Mouse (Mus musculus): ENCODE data around the gene Orai1.

The Orai1 gene

GRCm38 (mm10) chr5:122997205-122998204 is 17.4 kb upstream of the Orai1 start:
- no peak for DNase-seq (ENCODE audit: low spot score)

DNA sequence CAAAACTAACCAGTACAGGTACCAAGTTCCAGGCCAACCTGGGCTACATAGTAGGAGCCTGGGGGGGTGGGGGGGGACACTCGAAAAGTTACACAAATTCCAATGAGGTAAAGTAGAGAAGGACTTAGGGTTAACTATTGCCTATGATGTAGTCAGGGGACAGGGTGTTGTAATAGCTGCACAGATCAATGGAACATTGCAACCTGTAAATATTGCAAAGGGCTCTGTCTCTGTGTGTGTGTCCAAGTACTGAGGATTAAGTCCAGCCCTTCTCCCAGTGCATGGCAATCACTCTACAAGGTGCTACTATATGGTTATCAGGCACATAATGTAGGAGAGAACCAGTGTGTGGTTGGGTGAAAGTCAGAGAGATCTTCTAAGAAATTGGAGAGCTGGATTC is 14.0 kb upstream of the Orai1 start:
- no peak for DNase-seq (ENCODE audit: low spot score)

- DNase-seq (ENCODE audit: low spot score): no peak
Measured at GRCm38 (mm10) chr5:123005716-123006592, 8.9 kb upstream of the Orai1 start.

DNA sequence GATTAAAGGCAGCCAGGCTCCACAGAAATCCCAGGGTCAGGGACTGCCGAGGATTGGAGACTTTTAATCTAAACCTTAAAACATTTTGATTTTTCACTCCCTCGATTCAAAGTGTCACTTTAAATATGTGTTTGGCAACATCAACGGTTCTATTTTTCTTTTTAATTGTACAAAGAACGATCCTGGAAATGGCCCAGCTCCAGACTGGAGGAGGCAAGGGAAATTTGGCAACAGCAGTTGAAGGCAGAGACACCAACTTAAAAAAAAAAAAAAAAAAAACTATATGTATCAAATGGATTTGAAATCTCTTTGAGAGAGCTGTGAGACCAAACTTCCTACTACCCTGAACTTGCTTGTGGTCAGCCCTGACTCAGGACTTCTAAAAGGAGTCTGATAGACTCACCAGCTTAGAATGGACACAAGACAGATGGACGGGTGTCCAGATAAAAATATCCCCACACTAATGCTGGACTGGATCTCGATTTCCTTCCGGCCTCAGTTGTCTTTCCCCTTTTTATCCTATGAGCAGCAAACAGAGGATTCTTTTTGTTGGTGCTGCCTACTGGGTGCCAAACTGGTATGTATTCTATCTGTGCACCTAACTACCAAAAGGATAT is 5.9 kb upstream of the Orai1 start:
- DNase-seq (ENCODE audit: low spot score): no peak

DNA sequence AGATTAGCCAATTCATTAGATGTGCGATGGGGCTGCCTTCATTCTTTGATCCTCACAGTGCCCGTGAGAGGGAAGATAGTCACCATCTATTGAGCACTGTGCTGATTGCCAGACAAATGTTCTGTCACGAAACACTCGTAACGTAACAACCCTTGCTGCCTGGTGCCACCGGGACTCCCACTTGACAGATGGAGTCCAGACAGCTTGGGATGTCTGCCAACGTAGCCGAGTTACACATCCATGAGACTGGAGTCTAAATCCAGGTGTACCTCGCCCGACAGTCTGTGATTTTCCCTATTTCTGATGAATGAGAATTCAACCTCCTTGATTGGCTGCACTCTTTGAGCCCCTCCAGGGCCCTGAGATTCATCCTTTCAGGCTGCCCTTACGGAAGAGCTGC is 5.0 kb upstream of the Orai1 start:
- DNase-seq (ENCODE audit: low spot score): no peak

DNA sequence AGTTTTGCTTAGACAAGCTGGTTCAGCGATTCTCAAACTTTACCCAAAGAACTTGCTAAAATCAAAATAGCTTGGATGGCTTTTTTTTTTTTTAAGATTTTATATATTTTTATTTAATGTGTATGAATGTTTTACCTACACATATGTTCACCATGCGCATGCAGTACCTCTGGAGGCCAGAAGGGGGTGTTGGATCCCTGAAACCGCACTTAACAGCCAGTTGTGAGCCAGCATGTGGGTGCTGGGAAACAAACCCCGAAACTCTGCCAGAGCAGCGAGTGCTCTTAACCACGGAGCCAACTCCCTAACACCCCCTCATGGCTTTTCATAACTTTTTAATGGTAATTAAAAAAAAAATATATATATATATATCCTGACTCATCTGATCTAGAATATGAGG is 4.1 kb upstream of the Orai1 start:
- DNase-seq (ENCODE audit: low spot score): no peak

GRCm38 (mm10) chr5:123011705-123012104 is 3.2 kb upstream of the Orai1 start:
- DNase-seq (ENCODE audit: low spot score): no peak

DNA sequence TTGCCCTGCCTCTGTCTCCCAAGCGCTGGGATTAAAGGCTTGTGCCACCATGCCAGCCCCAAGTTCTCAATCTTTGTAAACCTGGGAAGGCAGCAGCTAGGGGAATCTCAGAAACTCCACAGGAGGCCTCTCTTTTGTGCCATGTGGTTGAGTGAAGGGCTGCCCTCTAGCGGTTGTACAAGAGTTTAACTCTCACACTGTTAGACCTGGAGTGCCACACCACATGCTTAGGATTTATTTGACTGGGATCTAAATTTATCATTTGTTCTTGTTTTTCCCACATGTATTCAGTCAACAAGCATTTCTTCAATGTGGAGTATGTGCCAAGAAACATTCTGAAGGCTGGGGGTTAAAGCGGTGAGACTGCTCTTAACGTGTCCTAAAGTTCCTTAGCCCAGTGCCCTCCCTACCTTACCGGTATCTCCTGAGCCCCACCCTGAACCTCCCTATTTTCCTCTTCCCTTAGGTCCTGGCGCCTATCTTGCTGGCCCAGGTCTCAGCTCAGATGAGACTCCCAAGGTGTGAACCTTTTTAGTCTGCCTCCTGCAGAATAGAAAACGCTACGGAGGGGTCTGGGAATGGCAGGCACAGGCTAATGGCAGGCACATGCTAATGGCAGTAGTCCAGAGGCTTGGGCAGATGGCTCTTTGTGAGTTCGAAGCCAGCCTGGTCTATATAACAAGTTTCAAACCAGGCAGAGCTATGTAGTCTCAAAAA is 1.1 kb upstream of the Orai1 start:
- DNase-seq (ENCODE audit: low spot score): peak; percentile 81

DNA sequence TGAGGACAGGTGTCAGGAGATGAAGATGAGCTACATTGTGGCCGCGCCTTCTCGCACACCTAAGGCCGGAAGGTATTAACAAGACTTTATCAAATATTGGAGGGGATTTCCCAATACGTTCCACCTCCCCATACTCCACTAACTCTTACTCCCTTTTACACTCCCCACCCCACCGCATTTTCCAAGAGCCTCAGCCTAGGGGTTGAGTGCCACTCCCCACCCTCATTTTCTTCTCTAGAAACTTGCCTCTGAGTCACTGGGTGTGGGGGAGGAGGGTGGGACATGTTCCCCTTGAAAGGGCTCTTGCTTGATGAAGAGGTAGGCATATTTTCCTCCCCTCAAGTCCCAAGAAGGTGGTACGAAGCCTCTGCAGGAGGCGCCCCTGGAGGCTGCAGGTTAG is 1.0 kb downstream of the Orai1 start:
- DNase-seq (ENCODE audit: low spot score): peak; percentile 48

DNA sequence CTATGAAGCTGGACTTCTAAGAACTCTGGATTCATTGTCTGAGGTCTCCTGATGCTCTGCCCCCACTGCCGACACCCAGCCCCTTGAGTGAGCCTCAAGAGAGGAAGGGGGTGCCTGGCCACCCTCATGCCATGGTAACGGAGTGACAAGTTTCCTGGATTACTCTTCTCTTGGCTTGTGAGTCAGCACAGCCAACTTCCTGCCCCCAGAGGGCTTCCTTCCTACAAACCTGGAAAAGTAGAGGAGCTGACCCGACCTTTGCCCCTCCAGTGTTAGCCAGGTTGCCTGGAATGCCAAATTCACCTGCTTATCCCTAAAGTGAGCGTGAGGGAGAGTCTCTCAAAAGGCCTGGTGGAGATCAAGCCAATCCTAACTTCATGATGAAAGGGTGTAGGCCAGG is 2.6 kb downstream of the Orai1 start:
- peak; percentile 38 for DNase-seq (ENCODE audit: low spot score)

DNA sequence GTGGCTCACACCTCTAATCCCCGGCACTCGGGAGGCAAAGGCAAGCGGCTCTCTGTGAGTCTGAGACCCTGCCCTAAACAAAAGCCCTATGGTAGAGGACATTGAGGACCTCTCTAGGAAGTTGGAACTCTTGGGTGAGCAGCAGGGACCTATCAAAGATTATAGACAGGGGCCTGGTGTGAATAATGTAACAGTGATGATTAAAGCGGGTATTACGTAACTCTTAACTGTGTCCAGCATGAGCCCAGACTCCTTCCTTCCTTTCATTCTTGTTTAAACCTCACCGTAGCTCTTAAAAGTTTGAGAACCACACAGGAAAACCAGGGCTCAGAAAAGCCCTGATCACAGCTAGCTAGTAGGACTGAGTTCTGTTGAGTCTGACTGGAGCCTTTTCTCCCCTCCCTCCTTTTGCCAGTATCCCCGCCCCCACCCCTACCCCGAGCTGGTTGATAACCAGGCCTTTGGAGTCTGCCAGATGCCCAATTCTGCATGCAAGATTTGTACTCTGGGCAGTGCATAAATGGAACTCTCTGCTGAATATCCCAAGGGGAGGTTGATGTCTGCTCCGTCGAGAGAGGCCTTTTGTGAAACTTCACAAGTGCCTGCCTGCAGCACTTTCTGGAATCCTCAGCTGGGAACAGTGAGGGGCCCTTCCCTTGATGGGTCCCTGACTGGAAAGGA is 4.6 kb downstream of the Orai1 start:
- peak; percentile 40 for DNase-seq (ENCODE audit: low spot score)

DNA sequence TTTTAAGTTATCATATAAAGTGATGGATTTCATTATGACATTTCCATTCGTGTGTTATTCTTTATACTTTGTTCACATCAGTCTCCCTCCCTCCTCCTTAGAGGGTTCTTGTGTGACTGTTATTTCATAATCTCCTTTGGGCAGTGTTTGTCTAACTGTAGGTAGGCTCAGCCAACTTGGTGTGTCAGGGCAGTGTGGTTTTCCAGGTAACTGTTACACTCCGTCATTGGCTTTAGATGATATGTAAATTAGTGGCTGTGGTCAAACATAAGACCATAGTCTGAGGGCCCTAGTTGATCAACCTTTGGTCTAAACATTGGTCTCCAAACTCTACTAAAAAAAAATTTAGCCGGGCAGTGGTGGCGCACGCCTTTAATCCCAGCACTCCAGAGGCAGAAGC is 5.6 kb downstream of the Orai1 start:
- no peak for DNase-seq (ENCODE audit: low spot score)

- no peak for DNase-seq (ENCODE audit: low spot score)
Measured at GRCm38 (mm10) chr5:123021438-123021837, 6.6 kb downstream of the Orai1 start.

- peak; percentile 66 for DNase-seq (ENCODE audit: low spot score)
Measured at GRCm38 (mm10) chr5:123023049-123023448, 8.2 kb downstream of the Orai1 start.

GRCm38 (mm10) chr5:123024312-123024711 is 9.4 kb downstream of the Orai1 start:
- DNase-seq (ENCODE audit: low spot score): no peak

GRCm38 (mm10) chr5:123024965-123025573 is 10.2 kb downstream of the Orai1 start:
- DNase-seq (ENCODE audit: low spot score): peak; percentile 48

DNA sequence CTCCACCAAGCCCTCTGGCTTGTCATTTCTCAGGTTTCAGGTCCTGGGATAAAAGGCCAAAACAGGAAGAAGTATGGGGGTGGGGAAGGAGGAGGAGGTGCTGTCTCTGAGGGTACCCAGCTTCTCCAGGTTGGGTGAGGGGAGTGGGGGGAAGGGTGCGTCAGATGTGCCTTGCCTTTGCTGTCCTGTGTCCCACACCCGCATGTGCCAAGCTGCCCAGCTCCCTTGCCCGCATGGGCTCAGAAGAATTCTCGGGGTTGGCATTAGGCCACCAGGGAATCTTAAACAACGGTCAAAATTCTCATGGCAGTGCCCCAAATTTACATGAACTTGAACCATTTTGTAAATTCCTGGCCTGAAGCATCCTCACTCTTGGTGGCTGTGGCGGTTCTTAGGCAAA is 11.5 kb downstream of the Orai1 start:
- DNase-seq (ENCODE audit: low spot score): no peak

DNA sequence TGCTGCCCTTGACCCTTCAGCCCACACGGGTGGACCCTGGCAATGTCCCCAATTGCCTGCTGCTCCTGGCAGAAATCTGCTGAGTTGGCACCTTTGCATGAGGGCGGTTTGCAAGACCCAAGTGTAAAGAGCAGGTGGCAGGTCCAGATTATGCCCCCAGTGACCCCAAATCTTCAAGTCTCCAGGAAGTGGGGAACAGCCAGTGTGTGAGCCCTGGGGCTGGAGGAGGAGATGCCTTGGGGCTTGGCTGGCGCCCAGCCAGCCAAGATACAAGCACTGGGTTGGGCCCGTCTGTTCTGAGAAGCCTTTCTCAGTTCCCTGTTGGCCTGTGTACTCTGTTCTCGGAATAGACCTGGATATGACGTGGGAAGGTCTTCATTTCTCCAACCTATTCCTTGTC is 12.6 kb downstream of the Orai1 start:
- DNase-seq (ENCODE audit: low spot score): no peak

GRCm38 (mm10) chr5:123029729-123030128 is 14.9 kb downstream of the Orai1 start:
- DNase-seq (ENCODE audit: low spot score): no peak

- no peak for DNase-seq (ENCODE audit: low spot score)
Measured at GRCm38 (mm10) chr5:123031312-123031711, 16.4 kb downstream of the Orai1 start.
